ENCODE assay signal across 8 mouse cellular contexts in the genomic region with DNA sequence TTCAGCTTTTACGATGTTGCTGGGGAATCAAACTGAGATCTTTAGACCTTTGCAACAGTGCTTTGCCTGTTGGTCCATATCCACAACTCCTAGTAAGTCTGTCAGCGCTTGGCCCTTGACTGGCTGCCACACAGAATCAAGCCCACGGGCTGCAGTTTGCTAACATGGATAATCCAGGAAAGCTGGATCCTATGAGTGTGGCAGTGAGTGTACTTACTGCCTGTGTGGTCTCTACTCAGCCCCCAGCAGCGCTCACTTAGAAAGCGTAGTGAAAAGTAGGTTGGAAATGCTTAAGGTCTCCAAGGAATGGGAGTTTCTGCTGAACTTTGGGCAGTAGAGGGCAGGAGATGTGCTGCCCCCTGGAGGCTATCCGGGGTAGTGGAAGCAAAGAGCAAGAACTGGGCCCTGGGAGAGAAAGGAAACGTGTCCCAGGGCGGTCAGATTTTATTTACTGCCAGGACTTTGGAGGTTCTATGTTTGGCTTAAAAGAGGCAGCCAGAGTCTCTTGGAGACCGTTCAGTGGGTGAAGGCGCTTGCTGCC. TPM values are rescaled to one million over a fixed set of nuclear protein-coding genes. Genes with fewer than 3 reads are reported as not detected.
A peak's percentile ranks its signal among the peaks of the same experiment; 100 is the strongest.
DNase-seq lines count a peak whose midpoint lies in the region; ATAC-seq and TF ChIP-seq lines count a peak whose summit lies in the region.

No protein-coding gene starts in this region.

- H3K4me3 ChIP-seq in C2C12 (ENCODE audit: insufficient read depth, poor library complexity, severe bottlenecking), result no peak overlapping the region
- no peak overlapping the region for H3K4me3 ChIP-seq in bone marrow, adult 2 months (replicated peaks; ENCODE audit: control insufficient read depth, low read depth, low read length)

- no peaks in the 10 kb centered on the region; the same call in 1 of the 2 replicates for H3K4me1 ChIP-seq in bone marrow, adult 2 months (ENCODE audit: control insufficient read depth, insufficient read depth, low read length)

- no peaks in the 10 kb centered on the region for H3K79me3 ChIP-seq in C2C12 (ENCODE audit: low read depth)

- peak; percentile 20 for TF ChIP-seq CTCF in C2C12 (IDR thresholded peaks at IDR 0.05; ENCODE audit: control insufficient read depth, insufficient read depth, insufficient read length)
- TF ChIP-seq CTCF in bone marrow, adult 2 months (IDR thresholded peaks at IDR 0.05; ENCODE audit: control insufficient read depth, insufficient read depth, low read length), result peak; percentile 96

- no peak for DNase-seq in frontal cortex, postnatal 10 days (ENCODE audit: low spot score in 2 of 2)
- peak; percentile 34 to 41 for DNase-seq in frontal cortex, postnatal 25 days (ENCODE audit: low spot score in 2 of 2)
- peak; percentile 67 for DNase-seq in layer of hippocampus, adult 11-12 months (ENCODE audit: low spot score)
- peak; percentile 88 for DNase-seq in lung, postnatal 36 days
- DNase-seq in thymus, adult 18-20 months, result peak; percentile 44 to 54

- no peaks in the 10 kb centered on the region for H3K36me3 ChIP-seq in C2C12 (ENCODE audit: control insufficient read depth, insufficient read depth)

- ATAC-seq in frontal cortex, adult (ENCODE audit: low TSS enrichment), result 0 out of 2 replicates have a peak, but pooled peaks have one; percentile 35

- no peaks in the 10 kb centered on the region for H3K27me3 ChIP-seq in C2C12 (ENCODE audit: control insufficient read depth, insufficient read depth, insufficient read length)

- no peaks in the 10 kb centered on the region for H3K79me2 ChIP-seq in C2C12 (ENCODE audit: control insufficient read depth, insufficient read depth)

- H3ac ChIP-seq in C2C12 (ENCODE audit: control insufficient read depth, insufficient read length, low read depth), result no peak overlapping the region

- H3K27ac ChIP-seq in bone marrow, adult 2 months (ENCODE audit: control insufficient read depth, insufficient read depth, low read depth, low read length, poor library complexity), result no peak overlapping the region

- 55% methylated on average over 10 of the region's 10 CpGs for WGBS in bone marrow, adult 2 months

- TF ChIP-seq POLR2A in bone marrow, adult 2 months (IDR thresholded peaks at IDR 0.05; ENCODE audit: borderline replicate concordance, control insufficient read depth, low read depth, low read length), result no peak

TF ChIP-seq in C2C12, 6 proteins besides CTCF, POLR2A, EP300 and RAD21:
- no peak for TF ChIP-seq MYOG (IDR thresholded peaks at IDR 0.05; ENCODE audit: control insufficient read depth, extremely low read depth, insufficient read length)
- no peak for TF ChIP-seq MYOD1 (IDR thresholded peaks at IDR 0.05; ENCODE audit: control insufficient read depth, insufficient read length, low read depth)
- TF ChIP-seq MAX (IDR thresholded peaks at IDR 0.05), result no peak
- no peak for TF ChIP-seq FOSL1 (IDR thresholded peaks at IDR 0.05; ENCODE audit: insufficient read depth, low read length, poor library complexity, severe bottlenecking)
- TF ChIP-seq USF1 (IDR thresholded peaks at IDR 0.05; ENCODE audit: low read depth), result no peak
- TF ChIP-seq CEBPB (IDR thresholded peaks at IDR 0.05; ENCODE audit: low read depth), result no peak
TF ChIP-seq in C2C12: peak in this region for 0.

RNA-seq across cellular contexts. Expression of a gene that starts 20.0 kb away (rescaled TPM):
- 2.9 TPM for polyA plus RNA-seq in C2C12 (2012; fragmentation: generic; extraction: Trizol)
- 5.3 and 21.0 TPM in 2 replicates for polyA plus RNA-seq in bone marrow, adult 2 months (2011; ENCODE audit: insufficient read depth, insufficient read length, low replicate concordance, missing spikeins)

Comparison
In these comparisons a context has a peak if more than half of its experiments do, and no peak if none do; other contexts are left out.
1. DNase-seq: peak in frontal cortex, postnatal 25 days (2 of 2), layer of hippocampus, adult 11-12 months (single experiment), lung, postnatal 36 days (single experiment) and thymus, adult 18-20 months (2 of 2); none in frontal cortex, postnatal 10 days (0 of 2).